Mouse (Mus musculus): ENCODE data around the gene Gm10306.

GRCm38 (mm10) chr4:94529448-94529847, 26.9 kb upstream of the Gm10306 start:
- TF ChIP-seq CTCF (IDR thresholded peaks at IDR 0.05; ENCODE audit: borderline replicate concordance, control insufficient read depth, extremely low read depth, insufficient read depth, low read length, poor library complexity), result no peak
- TF ChIP-seq POLR2A (IDR thresholded peaks at IDR 0.05; ENCODE audit: control insufficient read depth, extremely low read depth, insufficient read depth, low read length, poor library complexity), result no peak
